Mouse (Mus musculus): ENCODE measurements around the gene Mesd.
"Not testable (repeated sequence)": the region's sequence is repeated elsewhere in the genome, so short reads cannot be mapped to it uniquely, and the experiment has no call there.

Gene Mesd

GRCm38 (mm10) chr7:83878676-83879448, 5.4 kb upstream of the Mesd start:
- DNase-seq: no peak

- DNase-seq: no peak
These were observed 2.1 kb upstream of the Mesd start for GRCm38 (mm10) chr7:83882150-83882632.

- DNase-seq: peak; percentile 85
These were observed 1.5 kb upstream of the Mesd start for GRCm38 (mm10) chr7:83882633-83883275.

GRCm38 (mm10) chr7:83883276-83884020, 818 bp upstream of the Mesd start:
- peak; percentile 90 for DNase-seq

GRCm38 (mm10) chr7:83884921-83885532, 761 bp downstream of the Mesd start:
- peak; percentile 80 for DNase-seq

GRCm38 (mm10) chr7:83885835-83886234, 1.6 kb downstream of the Mesd start:
- DNase-seq: peak; percentile 77

GRCm38 (mm10) chr7:83886366-83887129, 2.3 kb downstream of the Mesd start:
- peak; percentile 48 for DNase-seq

GRCm38 (mm10) chr7:83889383-83889782, 5.1 kb downstream of the Mesd start:
- DNase-seq: peak; percentile 74

- DNase-seq: not testable (repeated sequence)
These were observed 5.7 kb downstream of the Mesd start for GRCm38 (mm10) chr7:83889946-83890345.

- DNase-seq: peak; percentile 100
These were observed 7.4 kb downstream of the Mesd start for GRCm38 (mm10) chr7:83891433-83892332.

- peak; percentile 27 for DNase-seq
These were observed 8.0 kb downstream of the Mesd start for GRCm38 (mm10) chr7:83892333-83892669.

- no peak for DNase-seq
These were observed 10.1 kb downstream of the Mesd start for GRCm38 (mm10) chr7:83894348-83894747.

GRCm38 (mm10) chr7:83896077-83896740, 11.9 kb downstream of the Mesd start:
- DNase-seq: no peak

- peak; percentile 77 for DNase-seq
These were observed 14.0 kb downstream of the Mesd start for GRCm38 (mm10) chr7:83898267-83898666.

- DNase-seq: no peak
These were observed 16.3 kb downstream of the Mesd start for GRCm38 (mm10) chr7:83900519-83900918.

- DNase-seq: no peak
These were observed 17.2 kb downstream of the Mesd start for GRCm38 (mm10) chr7:83901425-83901824.

GRCm38 (mm10) chr7:83902296-83903145, 18.3 kb downstream of the Mesd start:
- no peak for DNase-seq

- no peak for DNase-seq
These were observed 20.6 kb downstream of the Mesd start for GRCm38 (mm10) chr7:83904831-83905230.

- no peak for DNase-seq
These were observed 27.6 kb downstream of the Mesd start for GRCm38 (mm10) chr7:83911909-83912308.
